Mouse (Mus musculus) neural tube, embryonic 11.5 days (tissue): ENCODE data around the gene Fubp1. TPM values are rescaled to one million over a fixed set of nuclear protein-coding genes. Genes with fewer than 3 reads are reported as not detected.

ENCODE experiments used
- ATAC-seq: fragments of 200-750 bp; cut with Nextera tagmentation; 2 replicates; pipeline ENCODE4 v1.8.0; 2017; ENCODE audit warnings: moderate number of reproducible peaks, mild to moderate bottlenecking, moderate TSS enrichment, moderate library complexity; ENCODE audit not compliant: insufficient read depth, low FRiP score, low TSS enrichment
- DNase-seq: peaks from one replicate; pipeline ENCODE4 v3.0.0-alpha.2; 2015; ENCODE audit warnings: low spot score
- H3K27ac ChIP-seq: fragments of 300-500 bp; sonication (generic); 2 replicates; pipeline ENCODE4 v1.5.1; 2014; ENCODE audit warnings: low read depth, mild to moderate bottlenecking, low read length
- H3K27me3 ChIP-seq: fragments of 300-500 bp; sonication (generic); 2 replicates; pipeline ENCODE4 v1.6.1; 2014; ENCODE audit warnings: mild to moderate bottlenecking, low read length, mixed read lengths; ENCODE audit not compliant: control insufficient read depth, insufficient read depth
- H3K36me3 ChIP-seq: fragments of 300-500 bp; sonication (generic); 2 replicates; pipeline ENCODE4 v1.6.1; 2014; ENCODE audit warnings: mild to moderate bottlenecking, low read length, moderate library complexity, mixed read lengths; ENCODE audit not compliant: control insufficient read depth, insufficient read depth
- H3K4me1 ChIP-seq: fragments of 300-500 bp; sonication (generic); 2 replicates; pipeline ENCODE4 v1.6.1; 2014; ENCODE audit warnings: low read length, mixed read lengths; ENCODE audit not compliant: control insufficient read depth, insufficient read depth
- H3K4me2 ChIP-seq: fragments of 300-500 bp; sonication (generic); 2 replicates; pipeline ENCODE4 v1.6.1; 2014; ENCODE audit warnings: low read depth, mild to moderate bottlenecking, moderate library complexity
- H3K4me3 ChIP-seq: fragments of 300-500 bp; sonication (generic); 2 replicates; pipeline ENCODE4 v1.5.1; 2014; ENCODE audit warnings: low read depth, low read length
- H3K9ac ChIP-seq: fragments of 300-500 bp; sonication (generic); 2 replicates; pipeline ENCODE4 v1.6.1; 2014; ENCODE audit warnings: mild to moderate bottlenecking, low read length
- H3K9me3 ChIP-seq: fragments of 300-500 bp; sonication (generic); 2 replicates; pipeline ENCODE4 v1.6.1; 2016; ENCODE audit warnings: low read length; ENCODE audit not compliant: control insufficient read depth
- WGBS: fragments of 180-500 bp; shearing (Covaris S2); extraction: QIAGEN DNeasy Blood & Tissue Kit; methylation state at CpG from one replicate; pipeline ENCODE4 v1.1.7; 2014; 5-methylcytosine and 5-hydroxymethylcytosine counted together
- polyA plus RNA-seq: library from polyadenylated mRNA; unstranded; fragments of >200 nt; fragmentation: Nextera tagmentation; extraction: Ambion mirVana; gene quantifications from 2 replicates; pipeline ENCODE4 v1.2.1, GENCODE M21; 2014

The Fubp1 gene
- polyA plus RNA-seq, 1 experiment from 2014 or later = 403 TPM

GRCm38 (mm10) chr3:152201181-152201580, 9.0 kb upstream of the Fubp1 start:
- whole genome bisulfite sequencing = 89% methylated on average over 3 of the region's 3 CpGs
- Histone ChIP-seq H3K27me3 (no peaks in the 10 kb centered on the region), H3K4me1 (no peaks in the 10 kb centered on the region), H3K9ac (no peak overlapping the region), H3K36me3 (no peaks in the 10 kb centered on the region), H3K9me3 (no peaks in the 10 kb centered on the region), H3K4me3 (no peak overlapping the region), H3K4me2 (no peak overlapping the region), H3K27ac (no peak overlapping the region)
- DNase-seq (no peak), ATAC-seq (no peak)

- no peaks in the 10 kb centered on the region for H3K27me3 ChIP-seq
- no peak overlapping the region for H3K9ac ChIP-seq
- DNase-seq (no peak), ATAC-seq (no peak)
- no peak overlapping the region for H3K27ac ChIP-seq
- H3K4me3 ChIP-seq = no peak overlapping the region
- H3K4me2 ChIP-seq = no peak overlapping the region
- no peaks in the 10 kb centered on the region for H3K4me1 ChIP-seq
- no peaks in the 10 kb centered on the region for H3K9me3 ChIP-seq
- H3K36me3 ChIP-seq = no peaks in the 10 kb centered on the region
- 72% methylated on average over 2 of the region's 2 CpGs for WGBS
These were observed 8.6 kb upstream of the Fubp1 start for GRCm38 (mm10) chr3:152201651-152202050.

- DNase-seq (no peak), ATAC-seq (no peak)
- Histone ChIP-seq H3K4me3 (no peak overlapping the region), H3K9me3 (no peaks in the 10 kb centered on the region), H3K4me1 (no peaks in the 10 kb centered on the region), H3K27ac (no peak overlapping the region), H3K9ac (no peak overlapping the region), H3K36me3 (no peaks in the 10 kb centered on the region), H3K4me2 (no peak overlapping the region), H3K27me3 (no peaks in the 10 kb centered on the region)
These were observed 7.3 kb upstream of the Fubp1 start for GRCm38 (mm10) chr3:152202942-152203341.

- Histone ChIP-seq H3K27me3 (no peaks in the 10 kb centered on the region), H3K9ac (no peak overlapping the region), H3K4me1 (peaks cover under 1% of the 10 kb centered on the region; the same call in 1 of the 2 replicates), H3K4me2 (no peak overlapping the region), H3K4me3 (no peak overlapping the region), H3K9me3 (no peaks in the 10 kb centered on the region), H3K36me3 (no peaks in the 10 kb centered on the region), H3K27ac (no peak overlapping the region)
- ATAC-seq (no peak), DNase-seq (no peak)
- WGBS = 92% methylated on average over 6 of the region's 6 CpGs
These were observed 6.8 kb upstream of the Fubp1 start for GRCm38 (mm10) chr3:152203411-152203810.

- no peak overlapping the region for H3K9ac ChIP-seq
- H3K36me3 ChIP-seq = no peaks in the 10 kb centered on the region
- ATAC-seq = no peak
- H3K27ac ChIP-seq = no peak overlapping the region
- no peak overlapping the region for H3K4me2 ChIP-seq
- no peak for DNase-seq
- no peaks in the 10 kb centered on the region for H3K27me3 ChIP-seq
- no peak overlapping the region for H3K4me3 ChIP-seq
- H3K9me3 ChIP-seq = no peaks in the 10 kb centered on the region
- WGBS = 69% methylated on average over 3 of the region's 3 CpGs
- peaks cover 4% of the 10 kb centered on the region; the same call in 1 of the 2 replicates for H3K4me1 ChIP-seq
These were observed 6.2 kb upstream of the Fubp1 start for GRCm38 (mm10) chr3:152203996-152204395.

GRCm38 (mm10) chr3:152204577-152204976, 5.6 kb upstream of the Fubp1 start:
- Histone ChIP-seq H3K4me2 (no peak overlapping the region), H3K9ac (no peak overlapping the region), H3K27ac (no peak overlapping the region), H3K9me3 (no peaks in the 10 kb centered on the region), H3K4me3 (no peak overlapping the region), H3K27me3 (no peaks in the 10 kb centered on the region), H3K36me3 (no peaks in the 10 kb centered on the region), H3K4me1 (peaks cover 7% of the 10 kb centered on the region; the same call in 1 of the 2 replicates)
- WGBS = 92% methylated on average over 3 of the region's 3 CpGs
- DNase-seq (no peak), ATAC-seq (no peak)

- ATAC-seq = no peak
- no peak overlapping the region for H3K4me3 ChIP-seq
These were observed 3.1 kb upstream of the Fubp1 start for GRCm38 (mm10) chr3:152207156-152207555.

GRCm38 (mm10) chr3:152208096-152208885, 1.9 kb upstream of the Fubp1 start:
- DNase-seq = no peak
- Histone ChIP-seq H3K4me3 (no peak overlapping the region), H3K4me2 (no peak overlapping the region; the same call in 1 of the 2 replicates), H3K27ac (no peak overlapping the region), H3K27me3 (no peaks in the 10 kb centered on the region), H3K9ac (no peak overlapping the region), H3K9me3 (no peaks in the 10 kb centered on the region), H3K4me1 (peaks cover 18% of the 10 kb centered on the region), H3K36me3 (no peaks in the 10 kb centered on the region)
- no peak for ATAC-seq
- WGBS = 91% methylated on average over 7 of the region's 7 CpGs

More at GRCm38 (mm10) chr3:152207156-152207555, 3.1 kb upstream of the Fubp1 start:
- DNase-seq = no peak
- Histone ChIP-seq H3K27me3 (no peaks in the 10 kb centered on the region), H3K9ac (no peak overlapping the region), H3K36me3 (no peaks in the 10 kb centered on the region), H3K4me2 (no peak overlapping the region), H3K4me1 (peaks cover 10% of the 10 kb centered on the region), H3K9me3 (no peaks in the 10 kb centered on the region), H3K27ac (no peak overlapping the region)
- 94% methylated on average over 4 of the region's 4 CpGs for WGBS
